Mouse (Mus musculus): ENCODE measurements at regions not wholly inside any gene's neighbourhood (a gene's known extent, or its start where the extent isn't known, plus 50 kb on each side); places are given as distances from the start of the nearest gene placed in this dataset.

GRCm38 (mm10) chr15:62792084-62792483, 1052.9 kb downstream of the Gsdmc2 start:
- H3K36me3 ChIP-seq (ENCODE audit: insufficient read depth), result no peaks in the 10 kb centered on the region
- H3K4me1 ChIP-seq (ENCODE audit: insufficient read depth), result no peaks in the 10 kb centered on the region
- WGBS, result 62% methylated on average over 1 of the region's 1 CpGs

GRCm38 (mm10) chr15:62787753-62788152, 1057.2 kb downstream of the Gsdmc2 start:
- H3K27ac ChIP-seq (ENCODE audit: low read depth, low read length), result no peak overlapping the region
- no peak overlapping the region for H3K4me3 ChIP-seq (ENCODE audit: low read depth, low read length)
- no peak overlapping the region for H3K4me2 ChIP-seq (ENCODE audit: low read depth)
- no peak for TF ChIP-seq CTCF (IDR thresholded peaks at IDR 0.05; ENCODE audit: low read depth)
- no peaks in the 10 kb centered on the region for H3K9me3 ChIP-seq (ENCODE audit: low read length)
- ATAC-seq, result no peak
- no peak overlapping the region for H3K9ac ChIP-seq
- H3K4me1 ChIP-seq (ENCODE audit: insufficient read depth), result no peaks in the 10 kb centered on the region
- no peaks in the 10 kb centered on the region for H3K27me3 ChIP-seq (ENCODE audit: insufficient read depth, low read length)
- 84% methylated on average over 2 of the region's 2 CpGs for WGBS
- DNase-seq, result no peak
- H3K36me3 ChIP-seq (ENCODE audit: insufficient read depth), result no peaks in the 10 kb centered on the region

More at GRCm38 (mm10) chr15:62792084-62792483, 1052.9 kb downstream of the Gsdmc2 start:
- Histone ChIP-seq H3K27ac (ENCODE audit: low read depth, low read length) (no peak overlapping the region), H3K27me3 (ENCODE audit: insufficient read depth, low read length) (no peaks in the 10 kb centered on the region), H3K4me3 (ENCODE audit: low read depth, low read length) (no peak overlapping the region), H3K9me3 (ENCODE audit: low read length) (no peaks in the 10 kb centered on the region), H3K4me2 (ENCODE audit: low read depth) (no peak overlapping the region), H3K9ac (no peak overlapping the region)
- TF ChIP-seq CTCF (IDR thresholded peaks at IDR 0.05; ENCODE audit: low read depth), result no peak
- no peak for DNase-seq
- ATAC-seq, result peak; percentile 61; the same call in 1 of the 2 replicates

- H3K4me1 ChIP-seq (ENCODE audit: insufficient read depth), result no peaks in the 10 kb centered on the region
- no peak for TF ChIP-seq CTCF (IDR thresholded peaks at IDR 0.05; ENCODE audit: low read depth)
- ATAC-seq, result no peak
- no peak overlapping the region for H3K27ac ChIP-seq (ENCODE audit: low read depth, low read length)
- H3K27me3 ChIP-seq (ENCODE audit: insufficient read depth, low read length), result no peaks in the 10 kb centered on the region
- WGBS, result 63% methylated on average over 1 of the region's 1 CpGs
- DNase-seq, result no peak
- H3K4me3 ChIP-seq (ENCODE audit: low read depth, low read length), result no peak overlapping the region
- H3K4me2 ChIP-seq (ENCODE audit: low read depth), result no peak overlapping the region
- no peak overlapping the region for H3K9ac ChIP-seq
- H3K9me3 ChIP-seq (ENCODE audit: low read length), result no peaks in the 10 kb centered on the region
- no peaks in the 10 kb centered on the region for H3K36me3 ChIP-seq (ENCODE audit: insufficient read depth)
Measured at GRCm38 (mm10) chr15:62786315-62786714, 1058.7 kb downstream of the Gsdmc2 start.

GRCm38 (mm10) chr15:62784456-62785139, 1060.4 kb downstream of the Gsdmc2 start:
- no peak for DNase-seq
- no peak for ATAC-seq
- TF ChIP-seq CTCF (IDR thresholded peaks at IDR 0.05; ENCODE audit: low read depth), result no peak

GRCm38 (mm10) chr15:62778899-62779298, 1066.1 kb downstream of the Gsdmc2 start:
- no peak overlapping the region for H3K4me2 ChIP-seq (ENCODE audit: low read depth)
- ATAC-seq, result no peak
- no peak overlapping the region for H3K9ac ChIP-seq
- no peak overlapping the region for H3K4me3 ChIP-seq (ENCODE audit: low read depth, low read length)
- no peak overlapping the region for H3K27ac ChIP-seq (ENCODE audit: low read depth, low read length)
- no peak for DNase-seq
- H3K36me3 ChIP-seq (ENCODE audit: insufficient read depth), result no peaks in the 10 kb centered on the region
- no peaks in the 10 kb centered on the region for H3K4me1 ChIP-seq (ENCODE audit: insufficient read depth)
- no peak for TF ChIP-seq CTCF (IDR thresholded peaks at IDR 0.05; ENCODE audit: low read depth)
- no peaks in the 10 kb centered on the region for H3K9me3 ChIP-seq (ENCODE audit: low read length)
- H3K27me3 ChIP-seq (ENCODE audit: insufficient read depth, low read length), result no peaks in the 10 kb centered on the region
- WGBS, result 82% methylated on average over 5 of the region's 5 CpGs

More at GRCm38 (mm10) chr15:62784456-62785139, 1060.4 kb downstream of the Gsdmc2 start:
- Histone ChIP-seq H3K27ac (ENCODE audit: low read depth, low read length) (no peak overlapping the region), H3K27me3 (ENCODE audit: insufficient read depth, low read length) (no peaks in the 10 kb centered on the region), H3K4me3 (ENCODE audit: low read depth, low read length) (no peak overlapping the region), H3K9me3 (ENCODE audit: low read length) (no peaks in the 10 kb centered on the region), H3K4me1 (ENCODE audit: insufficient read depth) (no peaks in the 10 kb centered on the region), H3K36me3 (ENCODE audit: insufficient read depth) (no peaks in the 10 kb centered on the region), H3K4me2 (ENCODE audit: low read depth) (no peak overlapping the region), H3K9ac (no peak overlapping the region)
- WGBS, result 14% methylated on average over 1 of the region's 1 CpGs

GRCm38 (mm10) chr15:62752686-62753085, 1092.3 kb downstream of the Gsdmc2 start:
- 95% methylated on average over 2 of the region's 2 CpGs for WGBS
- no peak overlapping the region for H3K9ac ChIP-seq
- no peak for ATAC-seq

GRCm38 (mm10) chr15:62743879-62744278, 1101.1 kb downstream of the Gsdmc2 start:
- no peaks in the 10 kb centered on the region for H3K36me3 ChIP-seq (ENCODE audit: insufficient read depth)
- WGBS, result 85% methylated on average over 3 of the region's 3 CpGs
- ATAC-seq, result no peak
- H3K27ac ChIP-seq (ENCODE audit: low read depth, low read length), result no peak overlapping the region
- H3K9me3 ChIP-seq (ENCODE audit: low read length), result no peaks in the 10 kb centered on the region
- no peak for DNase-seq
- no peaks in the 10 kb centered on the region for H3K4me1 ChIP-seq (ENCODE audit: insufficient read depth)
- TF ChIP-seq CTCF (IDR thresholded peaks at IDR 0.05; ENCODE audit: low read depth), result no peak
- no peak overlapping the region for H3K4me2 ChIP-seq (ENCODE audit: low read depth)
- H3K4me3 ChIP-seq (ENCODE audit: low read depth, low read length), result no peak overlapping the region
- no peaks in the 10 kb centered on the region for H3K27me3 ChIP-seq (ENCODE audit: insufficient read depth, low read length)
- no peak overlapping the region for H3K9ac ChIP-seq

More at GRCm38 (mm10) chr15:62752686-62753085, 1092.3 kb downstream of the Gsdmc2 start:
- Histone ChIP-seq H3K36me3 (ENCODE audit: insufficient read depth) (no peaks in the 10 kb centered on the region), H3K27me3 (ENCODE audit: insufficient read depth, low read length) (no peaks in the 10 kb centered on the region), H3K4me1 (ENCODE audit: insufficient read depth) (no peaks in the 10 kb centered on the region), H3K9me3 (ENCODE audit: low read length) (no peaks in the 10 kb centered on the region), H3K4me3 (ENCODE audit: low read depth, low read length) (no peak overlapping the region), H3K27ac (ENCODE audit: low read depth, low read length) (no peak overlapping the region), H3K4me2 (ENCODE audit: low read depth) (no peak overlapping the region)
- no peak for DNase-seq
- TF ChIP-seq CTCF (IDR thresholded peaks at IDR 0.05; ENCODE audit: low read depth), result no peak
